Mouse (Mus musculus) C2C12 (cell line): ENCODE measurements around the gene Mctp2.

Source experiments
- CEBPB ChIP-seq: IDR thresholded peaks from one replicate; pipeline ENCODE4 v1.6.1; 2011; ENCODE audit warnings: low read depth, mild to moderate bottlenecking, control low read depth, moderate library complexity
- CTCF ChIP-seq: IDR thresholded peaks from one replicate; pipeline ENCODE4 v1.5.1; 2011; ENCODE audit not compliant: control insufficient read depth, insufficient read depth, insufficient read length
- MYOG ChIP-seq: IDR thresholded peaks from one replicate; pipeline ENCODE4 v1.6.1; 2011; ENCODE audit not compliant: control insufficient read depth, insufficient read length; ENCODE audit errors: extremely low read depth

- TF ChIP-seq CTCF (no peak), CEBPB (no peak), MYOG (no peak)
Measured at GRCm38 (mm10) chr7:72306382-72306841, at the start of gene Mctp2.
